Mouse (Mus musculus) hindbrain, embryonic 15.5 days (tissue): ENCODE results near the gene Syngap1. TPM values are rescaled to one million over a fixed set of nuclear protein-coding genes. Genes with fewer than 3 reads are reported as not detected.

Source experiments
- ATAC-seq: fragments of 200-750 bp; cut with Nextera tagmentation; 2 replicates; pipeline ENCODE4 v1.8.0; 2017; ENCODE audit warnings: low read depth, moderate number of reproducible peaks, moderate TSS enrichment; ENCODE audit not compliant: low FRiP score
- H3K27ac ChIP-seq: fragments of 300-500 bp; sonication (generic); replicated peaks from 2 replicates; pipeline ENCODE4 v1.5.1; 2015; ENCODE audit warnings: mild to moderate bottlenecking, inconsistent platforms
- H3K27me3 ChIP-seq: fragments of 300-500 bp; sonication (generic); 2 replicates; pipeline ENCODE4 v1.6.1; 2015; ENCODE audit warnings: control low read depth, inconsistent platforms
- H3K36me3 ChIP-seq: fragments of 300-500 bp; sonication (generic); 2 replicates; pipeline ENCODE4 v1.6.1; 2015; ENCODE audit warnings: control low read depth, inconsistent platforms
- H3K4me1 ChIP-seq: fragments of 300-500 bp; sonication (generic); replicated peaks from 2 replicates; pipeline ENCODE4 v1.6.1; 2015; ENCODE audit warnings: control low read depth, inconsistent platforms
- H3K4me2 ChIP-seq: fragments of 300-500 bp; sonication (generic); 2 replicates; pipeline ENCODE4 v1.6.1; 2015; ENCODE audit warnings: moderate library complexity, mild to moderate bottlenecking, inconsistent platforms
- H3K4me3 ChIP-seq: fragments of 300-500 bp; sonication (generic); 2 replicates; pipeline ENCODE4 v1.5.1; 2015; ENCODE audit warnings: mild to moderate bottlenecking, inconsistent platforms
- H3K9ac ChIP-seq: fragments of 300-500 bp; sonication (generic); 2 replicates; pipeline ENCODE4 v1.6.1; 2015; ENCODE audit warnings: inconsistent platforms
- H3K9me3 ChIP-seq: fragments of 300-500 bp; sonication (generic); 2 replicates; pipeline ENCODE4 v1.6.1; 2016; ENCODE audit warnings: control low read depth, inconsistent platforms
- WGBS: fragments of 180-500 bp; shearing (Covaris S2); methylation state at CpG from one replicate; pipeline ENCODE4 v1.1.7; 2015; 5-methylcytosine and 5-hydroxymethylcytosine counted together
- polyA plus RNA-seq: library from polyadenylated mRNA; unstranded; fragments of >200 nt; fragmentation: Nextera tagmentation; extraction: Ambion mirVana; gene quantifications from 2 replicates; pipeline ENCODE4 v1.2.1, GENCODE M21; 2015

Syngap1 gene
- polyA plus RNA-seq, 1 experiment from 2014 or later, result 4.7 TPM

DNA sequence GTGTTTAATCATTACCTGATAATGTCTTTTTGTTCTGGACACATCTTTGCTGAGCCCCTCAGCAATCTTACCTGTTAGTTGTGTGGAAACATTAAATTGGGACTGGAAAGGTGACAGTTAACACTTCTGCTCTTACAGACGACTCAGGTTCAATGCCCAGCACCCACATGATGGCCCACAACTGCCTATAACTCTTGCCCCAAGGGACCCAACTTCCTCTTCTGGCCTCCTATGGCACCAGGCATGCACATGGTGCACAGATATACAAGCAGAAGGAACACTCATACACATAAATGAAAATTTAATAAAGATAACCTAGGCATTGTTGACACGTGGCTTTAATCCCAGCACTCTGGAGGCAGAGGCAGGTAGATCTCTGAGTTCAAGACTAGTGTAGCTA, 38.4 kb downstream of the Syngap1 start:
- H3K27ac ChIP-seq, result no peak overlapping the region
- no peak for ATAC-seq
- no peak overlapping the region for H3K4me2 ChIP-seq
- 81% methylated on average over 2 of the region's 2 CpGs for WGBS
- H3K9ac ChIP-seq, result no peak overlapping the region
- no peaks in the 10 kb centered on the region for H3K27me3 ChIP-seq
- peaks cover 36% of the 10 kb centered on the region for H3K4me1 ChIP-seq
- H3K9me3 ChIP-seq, result no peaks in the 10 kb centered on the region
- peaks cover 48% of the 10 kb centered on the region for H3K36me3 ChIP-seq
- H3K4me3 ChIP-seq, result no peak overlapping the region

DNA sequence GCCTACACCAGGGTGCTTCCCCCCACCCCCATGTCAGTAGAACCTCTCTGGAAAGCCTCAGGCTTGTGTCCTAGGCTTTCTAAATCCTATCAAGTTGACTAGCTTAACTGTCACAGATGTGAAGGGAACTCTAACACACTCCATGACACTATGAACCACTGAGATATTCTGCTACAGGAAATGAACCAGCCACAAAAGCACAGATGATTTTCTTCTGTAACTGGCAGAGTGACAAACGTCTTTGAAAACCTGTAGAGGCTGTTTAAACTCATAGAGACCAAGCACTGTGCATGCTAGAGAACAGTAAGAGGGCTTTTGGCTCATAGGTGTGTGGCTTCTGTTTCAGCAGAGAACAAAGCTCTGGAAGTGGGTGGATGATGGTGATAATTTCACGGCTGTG, 40.0 kb downstream of the Syngap1 start:
- Histone ChIP-seq H3K4me2 (no peak overlapping the region), H3K36me3 (peaks cover 32% of the 10 kb centered on the region), H3K9me3 (no peaks in the 10 kb centered on the region), H3K27ac (no peak overlapping the region), H3K27me3 (no peaks in the 10 kb centered on the region), H3K9ac (no peak overlapping the region), H3K4me3 (no peak overlapping the region), H3K4me1 (peaks cover 20% of the 10 kb centered on the region)
- no peak for ATAC-seq
- 78% methylated on average over 2 of the region's 2 CpGs for WGBS

GRCm38 (mm10) chr17:26983382-26983781, 42.3 kb downstream of the Syngap1 start:
- Histone ChIP-seq H3K9me3 (no peaks in the 10 kb centered on the region), H3K4me1 (peaks cover 6% of the 10 kb centered on the region; the same call in 1 of the 2 replicates), H3K36me3 (peaks cover 14% of the 10 kb centered on the region), H3K27ac (no peak overlapping the region), H3K27me3 (no peaks in the 10 kb centered on the region), H3K4me3 (no peak overlapping the region), H3K4me2 (no peak overlapping the region), H3K9ac (no peak overlapping the region)
- no peak for ATAC-seq
- 99% methylated on average over 4 of the region's 4 CpGs for WGBS

GRCm38 (mm10) chr17:26985503-26986179, 44.6 kb downstream of the Syngap1 start:
- no peak overlapping the region for H3K27ac ChIP-seq
- H3K27me3 ChIP-seq, result no peaks in the 10 kb centered on the region
- no peak overlapping the region for H3K4me2 ChIP-seq
- peaks cover 3% of the 10 kb centered on the region; the same call in 1 of the 2 replicates for H3K36me3 ChIP-seq
- H3K4me1 ChIP-seq, result no peaks in the 10 kb centered on the region
- H3K9ac ChIP-seq, result no peak overlapping the region
- H3K4me3 ChIP-seq, result no peak overlapping the region
- ATAC-seq, result no peak
- H3K9me3 ChIP-seq, result no peaks in the 10 kb centered on the region
- 81% methylated on average over 10 of the region's 10 CpGs for WGBS

DNA sequence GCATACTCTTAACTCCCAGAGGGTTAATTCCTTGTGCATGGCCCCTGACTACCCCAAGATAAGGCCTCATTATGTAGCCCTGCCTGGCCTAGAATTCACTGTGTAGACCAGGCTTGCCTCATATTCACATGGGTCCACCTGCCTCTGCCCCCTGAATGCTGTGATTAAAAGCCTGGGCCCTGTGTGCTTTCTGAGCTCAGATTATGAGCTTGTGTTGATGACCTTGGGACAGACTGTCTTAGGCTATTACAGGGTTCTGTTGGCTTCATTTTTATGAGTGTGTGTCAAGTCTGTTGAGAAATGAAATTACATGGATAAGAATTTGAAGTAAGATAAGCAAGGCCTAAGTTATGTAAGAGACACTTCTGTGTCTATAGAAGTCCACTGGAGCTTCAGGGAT, 49.5 kb downstream of the Syngap1 start:
- Histone ChIP-seq H3K9ac (no peak overlapping the region), H3K9me3 (no peaks in the 10 kb centered on the region), H3K4me1 (no peaks in the 10 kb centered on the region), H3K27ac (no peak overlapping the region), H3K4me2 (no peak overlapping the region), H3K27me3 (no peaks in the 10 kb centered on the region), H3K36me3 (no peaks in the 10 kb centered on the region), H3K4me3 (no peak overlapping the region)
- ATAC-seq, result no peak

DNA sequence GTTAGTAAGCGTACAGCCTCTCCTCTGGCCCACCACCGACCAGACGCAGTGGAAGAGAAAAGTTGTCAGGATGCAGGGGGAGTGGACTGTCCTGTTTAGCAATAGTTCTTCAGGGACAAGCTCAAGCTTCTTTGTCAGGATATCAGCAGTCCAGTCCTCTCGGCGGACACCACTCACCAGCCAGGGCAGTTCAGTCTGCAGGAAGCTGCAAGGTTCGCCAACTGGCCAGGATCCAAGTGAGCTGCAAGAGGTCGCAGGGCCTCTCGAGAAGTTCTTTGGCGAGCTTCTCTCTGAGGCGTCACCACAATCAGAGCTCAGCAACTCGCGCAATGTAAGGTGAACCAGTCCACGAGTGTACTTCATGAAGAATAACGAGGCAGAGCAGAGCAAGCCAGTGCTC, 53.4 kb downstream of the Syngap1 start:
- no peak overlapping the region for H3K4me2 ChIP-seq
- 73% methylated on average over 14 of the region's 14 CpGs for WGBS
- H3K9me3 ChIP-seq, result no peaks in the 10 kb centered on the region
- H3K36me3 ChIP-seq, result no peaks in the 10 kb centered on the region
- ATAC-seq, result no peak
- no peaks in the 10 kb centered on the region for H3K27me3 ChIP-seq
- no peak overlapping the region for H3K9ac ChIP-seq
- no peak overlapping the region for H3K4me3 ChIP-seq
- H3K4me1 ChIP-seq, result no peaks in the 10 kb centered on the region
- no peak overlapping the region for H3K27ac ChIP-seq

DNA sequence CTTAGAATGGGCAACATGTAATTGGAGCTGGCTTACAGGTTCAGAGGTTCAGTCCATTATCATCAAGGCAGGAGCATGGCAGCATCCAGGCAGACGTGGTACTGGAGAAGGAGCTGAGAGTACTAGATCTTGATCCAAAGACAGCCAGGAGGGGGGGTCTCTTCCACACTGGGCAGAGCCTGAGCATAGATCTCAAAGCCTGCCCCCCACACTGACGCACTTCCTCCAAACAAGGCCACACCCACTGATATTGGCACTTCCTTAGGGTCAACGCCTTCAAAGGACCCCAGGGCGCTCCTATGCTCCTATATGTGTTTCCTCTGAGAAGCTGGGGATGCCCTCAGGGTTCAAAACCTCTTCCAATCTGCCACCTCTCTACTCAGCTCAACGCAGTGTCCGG, 54.0 kb downstream of the Syngap1 start:
- Histone ChIP-seq H3K27me3 (no peaks in the 10 kb centered on the region), H3K9ac (no peak overlapping the region), H3K27ac (no peak overlapping the region), H3K9me3 (no peaks in the 10 kb centered on the region), H3K4me2 (no peak overlapping the region), H3K36me3 (no peaks in the 10 kb centered on the region), H3K4me1 (no peaks in the 10 kb centered on the region), H3K4me3 (no peak overlapping the region)
- no peak for ATAC-seq
- WGBS, result 83% methylated on average over 6 of the region's 6 CpGs

DNA sequence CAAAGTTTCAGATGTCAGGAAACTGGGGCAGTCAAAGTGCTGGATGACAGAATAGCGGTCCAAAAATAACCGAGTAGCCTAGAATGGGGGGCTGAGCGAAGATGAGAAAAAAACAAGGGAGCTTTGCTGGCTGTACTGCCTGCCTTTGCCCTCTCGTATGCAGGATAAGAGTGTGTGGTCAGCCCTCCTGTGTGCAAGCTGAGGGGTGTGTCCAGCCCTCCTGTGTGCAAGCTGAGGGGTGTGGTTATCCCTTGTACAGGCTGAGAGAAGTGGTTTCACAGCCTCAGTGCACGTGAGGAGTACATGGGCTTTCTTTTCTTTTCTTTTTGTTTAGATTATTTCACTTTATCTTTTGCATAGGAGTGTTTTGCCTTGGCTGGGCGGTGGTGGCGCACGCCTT, 54.5 kb downstream of the Syngap1 start:
- no peaks in the 10 kb centered on the region for H3K36me3 ChIP-seq
- no peak overlapping the region for H3K9ac ChIP-seq
- 77% methylated on average over 8 of the region's 8 CpGs for whole genome bisulfite sequencing
- H3K4me3 ChIP-seq, result no peak overlapping the region
- H3K27ac ChIP-seq, result no peak overlapping the region
- H3K27me3 ChIP-seq, result no peaks in the 10 kb centered on the region
- no peak overlapping the region for H3K4me2 ChIP-seq
- H3K4me1 ChIP-seq, result no peaks in the 10 kb centered on the region
- ATAC-seq, result no peak
- no peaks in the 10 kb centered on the region for H3K9me3 ChIP-seq

- no peak overlapping the region for H3K4me2 ChIP-seq
- H3K9me3 ChIP-seq, result no peaks in the 10 kb centered on the region
- ATAC-seq, result no peak
- no peak overlapping the region for H3K9ac ChIP-seq
- H3K27ac ChIP-seq, result no peak overlapping the region
- no peaks in the 10 kb centered on the region for H3K27me3 ChIP-seq
- no peaks in the 10 kb centered on the region for H3K36me3 ChIP-seq
- no peaks in the 10 kb centered on the region for H3K4me1 ChIP-seq
- H3K4me3 ChIP-seq, result no peak overlapping the region
- WGBS, result 85% methylated on average over 4 of the region's 4 CpGs
Measured at GRCm38 (mm10) chr17:26997661-26998060, 56.6 kb downstream of the Syngap1 start.

- 95% methylated on average over 15 of the region's 15 CpGs for WGBS
- ATAC-seq, result no peak
Measured at GRCm38 (mm10) chr17:26998283-26998682, 57.2 kb downstream of the Syngap1 start.

DNA sequence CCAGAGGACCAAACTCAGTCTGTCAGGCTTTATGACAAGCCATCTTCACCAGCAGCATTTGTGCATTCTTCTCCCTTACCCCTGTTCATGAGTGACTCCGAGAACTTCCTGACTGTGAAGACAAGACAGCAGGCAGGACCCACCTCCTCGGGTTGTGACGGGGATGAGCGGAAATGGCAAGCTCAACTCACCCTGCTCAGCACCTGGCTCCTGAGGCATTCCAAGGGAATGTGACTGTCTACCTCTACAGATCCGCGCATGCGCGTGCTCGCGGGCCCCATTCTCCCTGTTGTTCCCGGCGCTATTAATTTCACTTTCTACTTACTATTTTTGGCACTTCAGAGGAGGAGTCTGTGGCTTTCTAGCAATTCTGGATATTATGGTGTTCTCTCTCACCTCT, 58.9 kb downstream of the Syngap1 start:
- H3K4me1 ChIP-seq, result no peaks in the 10 kb centered on the region
- 73% methylated on average over 12 of the region's 12 CpGs for WGBS
- no peaks in the 10 kb centered on the region for H3K9me3 ChIP-seq
- H3K27me3 ChIP-seq, result no peaks in the 10 kb centered on the region
- H3K4me3 ChIP-seq, result no peak overlapping the region
- no peak for ATAC-seq
- no peak overlapping the region; the same call in 1 of the 2 replicates for H3K27ac ChIP-seq
- H3K4me2 ChIP-seq, result no peak overlapping the region
- H3K36me3 ChIP-seq, result no peaks in the 10 kb centered on the region
- H3K9ac ChIP-seq, result no peak overlapping the region

More at GRCm38 (mm10) chr17:26998283-26998682, 57.2 kb downstream of the Syngap1 start:
- Histone ChIP-seq H3K4me2 (no peak overlapping the region), H3K4me1 (no peaks in the 10 kb centered on the region), H3K36me3 (no peaks in the 10 kb centered on the region), H3K27ac (no peak overlapping the region), H3K4me3 (no peak overlapping the region), H3K9me3 (no peaks in the 10 kb centered on the region), H3K27me3 (no peaks in the 10 kb centered on the region), H3K9ac (no peak overlapping the region)

DNA sequence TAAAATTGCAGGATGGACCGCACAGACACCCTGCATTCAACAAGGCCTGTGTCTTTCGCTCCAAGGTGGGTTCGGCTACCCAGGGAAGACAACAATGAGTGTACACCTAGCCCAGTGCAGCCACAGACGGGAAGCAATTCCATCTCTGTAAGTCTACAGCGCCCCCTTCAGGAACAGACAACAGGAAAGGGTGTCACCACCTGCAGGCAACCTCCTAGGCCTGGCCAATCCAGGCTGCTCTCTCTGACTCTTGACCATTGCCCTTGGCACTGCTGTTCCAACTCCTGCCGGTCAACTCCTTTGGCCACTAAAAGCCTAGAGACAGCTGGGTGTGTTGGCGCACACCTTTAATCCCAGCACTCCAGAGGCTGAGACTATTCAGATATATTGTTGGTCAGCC, 60.1 kb downstream of the Syngap1 start:
- ATAC-seq, result no peak
- Histone ChIP-seq H3K4me3 (no peak overlapping the region), H3K9ac (no peak overlapping the region), H3K4me1 (no peaks in the 10 kb centered on the region), H3K4me2 (no peak overlapping the region), H3K9me3 (no peaks in the 10 kb centered on the region), H3K36me3 (no peaks in the 10 kb centered on the region), H3K27ac (no peak overlapping the region), H3K27me3 (no peaks in the 10 kb centered on the region)
- 70% methylated on average over 7 of the region's 7 CpGs for WGBS

DNA sequence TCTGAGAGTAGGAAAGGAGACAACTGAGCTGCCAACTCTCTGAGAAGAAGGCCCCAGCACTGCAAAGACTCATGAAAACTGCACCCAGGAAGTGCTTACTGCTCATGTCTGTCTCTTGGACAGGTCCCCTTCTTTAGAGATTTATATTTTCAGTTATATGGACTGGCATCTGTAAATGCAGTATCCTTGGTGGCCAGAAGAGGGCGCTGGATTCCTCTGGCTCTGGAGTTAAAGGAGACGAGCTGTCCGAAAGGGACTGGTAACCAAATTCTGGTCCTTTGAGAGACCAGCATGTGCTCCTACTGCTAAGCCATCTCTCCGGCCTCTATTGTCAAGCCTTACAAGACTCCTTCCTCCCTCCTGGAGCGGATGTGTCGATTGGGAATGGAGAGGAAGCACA, 60.8 kb downstream of the Syngap1 start:
- Histone ChIP-seq H3K4me2 (no peak overlapping the region), H3K27ac (no peak overlapping the region), H3K4me1 (no peaks in the 10 kb centered on the region), H3K4me3 (no peak overlapping the region), H3K9me3 (no peaks in the 10 kb centered on the region), H3K27me3 (no peaks in the 10 kb centered on the region), H3K36me3 (no peaks in the 10 kb centered on the region), H3K9ac (no peak overlapping the region)
- ATAC-seq, result no peak
- 42% methylated on average over 6 of the region's 6 CpGs for WGBS
